Mouse (Mus musculus): ENCODE measurements around the gene Ccdc9. TPM values are rescaled to one million over a fixed set of nuclear protein-coding genes. Genes with fewer than 3 reads are reported as not detected.
A peak's percentile ranks its signal among the peaks of the same experiment; 100 is the strongest.

Gene Ccdc9
- polyA plus RNA-seq, 1 experiment from 2014 or later: 18.2 TPM

GRCm38 (mm10) chr7:16296766-16297390, 10.3 kb upstream of the Ccdc9 start:
- Histone ChIP-seq H3K36me3 (ENCODE audit: control insufficient read depth, insufficient read depth, low read length) (no peaks in the 10 kb centered on the region), H3K4me2 (replicated peaks; ENCODE audit: low read depth, low read length) (peak overlapping the region; percentile 54), H3K9me3 (ENCODE audit: control insufficient read depth, low read length) (no peaks in the 10 kb centered on the region), H3K9ac (ENCODE audit: low read depth, low read length) (0 out of 2 replicates have a peak overlapping the region, but pooled peaks have one; percentile 23), H3K27ac (ENCODE audit: low read depth, low read length) (no peak overlapping the region), H3K4me3 (ENCODE audit: low read depth, low read length) (peak overlapping the region; percentile 27; the same call in 1 of the 2 replicates), H3K27me3 (ENCODE audit: control insufficient read depth, insufficient read depth, low read length) (no peaks in the 10 kb centered on the region), H3K4me1 (replicated peaks; ENCODE audit: control insufficient read depth, insufficient read depth, low read length) (peaks cover 6% of the 10 kb centered on the region)
- 2% methylated on average over 22 of the region's 22 CpGs for WGBS
- ATAC-seq (ENCODE audit: low FRiP score): no peak
- peak; percentile 88 for DNase-seq (ENCODE audit: low spot score)

DNA sequence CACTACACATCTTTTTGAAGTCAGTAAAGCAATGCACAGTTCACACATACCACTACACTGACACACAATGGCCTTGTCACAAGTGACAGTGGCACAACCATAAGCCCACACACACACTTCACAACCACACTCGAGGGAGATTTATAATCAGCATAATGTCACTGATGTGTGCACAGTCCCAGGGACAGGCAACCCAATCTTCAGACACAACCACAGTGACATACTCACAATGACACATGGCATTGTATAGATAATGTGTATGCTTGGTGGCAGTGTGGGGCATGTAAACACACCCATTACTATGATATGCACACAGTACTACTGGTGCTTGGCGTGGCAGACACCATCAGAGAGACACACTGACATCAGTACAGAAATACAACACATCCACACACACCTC, 9.6 kb upstream of the Ccdc9 start:
- ATAC-seq (ENCODE audit: low FRiP score) (no peak), DNase-seq (ENCODE audit: low spot score) (no peak)
- H3K9ac ChIP-seq (ENCODE audit: low read depth, low read length): no peak overlapping the region
- WGBS: 34% methylated on average over 2 of the region's 2 CpGs
- H3K4me3 ChIP-seq (ENCODE audit: low read depth, low read length): no peak overlapping the region
- no peaks in the 10 kb centered on the region for H3K27me3 ChIP-seq (ENCODE audit: control insufficient read depth, insufficient read depth, low read length)
- H3K9me3 ChIP-seq (ENCODE audit: control insufficient read depth, low read length): no peaks in the 10 kb centered on the region
- H3K36me3 ChIP-seq (ENCODE audit: control insufficient read depth, insufficient read depth, low read length): no peaks in the 10 kb centered on the region
- no peak overlapping the region for H3K4me2 ChIP-seq (replicated peaks; ENCODE audit: low read depth, low read length)
- peaks cover 6% of the 10 kb centered on the region for H3K4me1 ChIP-seq (replicated peaks; ENCODE audit: control insufficient read depth, insufficient read depth, low read length)
- no peak overlapping the region for H3K27ac ChIP-seq (ENCODE audit: low read depth, low read length)

DNA sequence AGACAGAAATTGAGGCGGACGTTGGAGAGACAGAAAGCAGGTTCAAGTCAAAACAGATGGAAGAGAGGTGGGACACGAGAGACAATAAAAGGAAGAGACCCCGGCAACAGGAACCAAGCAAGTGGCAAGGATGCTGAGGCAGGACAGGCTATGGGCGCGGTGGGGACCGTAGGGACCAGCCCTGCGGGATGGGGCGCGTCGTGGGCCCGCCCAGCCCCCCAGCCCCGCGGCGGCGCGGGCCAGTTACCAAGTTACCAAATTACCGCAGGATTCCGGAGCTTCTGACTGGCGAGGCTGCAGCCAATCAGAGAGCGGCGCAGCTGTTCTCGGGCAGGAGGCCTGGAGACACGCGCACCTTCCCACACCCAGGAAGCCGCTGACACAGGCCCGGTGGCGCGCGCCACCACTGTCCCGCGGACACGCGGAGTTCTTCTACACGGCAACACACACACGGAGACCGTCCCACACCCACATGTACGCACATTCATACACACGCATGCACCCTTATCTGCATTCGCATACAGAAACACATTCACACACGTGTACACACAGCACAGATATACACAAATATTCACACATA, 8.8 kb upstream of the Ccdc9 start:
- Histone ChIP-seq H3K9me3 (ENCODE audit: control insufficient read depth, low read length) (no peaks in the 10 kb centered on the region), H3K4me2 (replicated peaks; ENCODE audit: low read depth, low read length) (peak overlapping the region; percentile 47), H3K4me3 (ENCODE audit: low read depth, low read length) (peak overlapping the region; percentile 29), H3K27ac (ENCODE audit: low read depth, low read length) (peak overlapping the region; percentile 68), H3K27me3 (ENCODE audit: control insufficient read depth, insufficient read depth, low read length) (no peaks in the 10 kb centered on the region), H3K4me1 (replicated peaks; ENCODE audit: control insufficient read depth, insufficient read depth, low read length) (peaks cover 6% of the 10 kb centered on the region), H3K36me3 (ENCODE audit: control insufficient read depth, insufficient read depth, low read length) (no peaks in the 10 kb centered on the region), H3K9ac (ENCODE audit: low read depth, low read length) (peak overlapping the region; percentile 25; the same call in 1 of the 2 replicates)
- ATAC-seq (ENCODE audit: low FRiP score): peak; percentile 50
- WGBS: 2% methylated on average over 41 of the region's 41 CpGs
- DNase-seq (ENCODE audit: low spot score): peak; percentile 76

DNA sequence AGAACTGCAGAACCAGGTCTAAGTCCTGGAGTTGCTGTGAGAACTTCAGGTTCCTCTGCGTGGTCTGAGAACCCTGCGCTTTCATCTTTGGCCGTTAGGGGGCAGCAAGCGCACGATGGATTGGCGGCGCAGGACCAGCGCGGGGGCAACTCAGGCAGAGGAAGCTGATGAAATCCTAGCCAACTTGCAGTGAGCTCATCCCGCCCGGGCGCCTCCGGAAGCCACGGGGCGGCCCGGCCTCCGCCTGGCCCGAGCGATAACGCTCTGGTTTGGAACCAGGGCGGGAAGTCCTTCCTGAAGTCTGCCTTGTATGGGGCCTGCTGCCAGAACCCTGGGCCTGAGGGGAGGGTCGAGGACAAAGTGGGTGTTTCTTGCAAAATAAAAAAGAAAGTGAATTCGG, 8.2 kb upstream of the Ccdc9 start:
- Histone ChIP-seq H3K4me3 (ENCODE audit: low read depth, low read length) (peak overlapping the region; percentile 29), H3K36me3 (ENCODE audit: control insufficient read depth, insufficient read depth, low read length) (no peaks in the 10 kb centered on the region), H3K27me3 (ENCODE audit: control insufficient read depth, insufficient read depth, low read length) (no peaks in the 10 kb centered on the region), H3K27ac (ENCODE audit: low read depth, low read length) (peak overlapping the region; percentile 68), H3K9me3 (ENCODE audit: control insufficient read depth, low read length) (no peaks in the 10 kb centered on the region), H3K4me2 (replicated peaks; ENCODE audit: low read depth, low read length) (peak overlapping the region; percentile 47), H3K4me1 (replicated peaks; ENCODE audit: control insufficient read depth, insufficient read depth, low read length) (peaks cover 6% of the 10 kb centered on the region), H3K9ac (ENCODE audit: low read depth, low read length) (peak overlapping the region; percentile 25; the same call in 1 of the 2 replicates)
- ATAC-seq (ENCODE audit: low FRiP score) (peak; percentile 76), DNase-seq (ENCODE audit: low spot score) (peak; percentile 98)
- under 1% methylated on average over 23 of the region's 23 CpGs for WGBS

DNA sequence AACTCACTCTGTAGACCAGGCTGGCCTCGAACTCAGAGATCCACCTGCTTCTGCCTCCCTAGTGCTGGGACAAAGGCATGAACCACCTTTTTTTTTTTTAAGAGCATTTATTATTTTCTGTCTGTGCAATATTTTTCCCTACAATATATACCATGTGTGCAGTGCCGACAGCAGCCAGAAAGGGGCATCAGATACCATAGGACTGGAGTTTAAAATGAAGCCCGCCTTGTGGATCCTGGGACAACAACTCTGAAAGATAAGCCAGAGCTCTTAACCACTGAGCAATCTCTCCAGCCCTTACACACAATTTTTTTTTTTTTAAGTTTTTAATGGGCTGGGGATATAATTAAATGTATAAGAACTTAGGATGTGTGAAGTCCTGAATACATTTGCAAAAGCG, 7.8 kb upstream of the Ccdc9 start:
- ATAC-seq (ENCODE audit: low FRiP score): no peak
- H3K4me2 ChIP-seq (replicated peaks; ENCODE audit: low read depth, low read length): no peak overlapping the region; the same call in 1 of the 2 replicates

DNA sequence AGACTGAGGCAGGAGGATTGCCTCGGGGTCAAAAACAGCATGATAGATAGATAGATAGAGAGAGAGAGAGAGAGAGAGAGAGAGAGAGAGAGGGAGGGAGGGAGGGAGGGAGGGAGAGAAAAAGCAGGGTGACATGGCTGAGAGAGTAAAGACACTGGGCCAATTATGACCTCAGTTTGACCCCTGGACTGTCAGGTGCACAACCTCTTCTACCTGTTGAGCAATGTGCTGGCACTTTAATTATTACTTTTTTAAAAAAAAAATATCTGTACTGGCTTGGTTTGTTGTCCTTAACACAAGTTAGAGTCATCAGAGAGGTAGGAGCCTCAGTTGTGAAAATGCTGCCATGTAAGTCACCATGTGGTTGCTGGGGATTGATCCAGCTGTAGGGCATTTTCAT, 1.2 kb upstream of the Ccdc9 start:
- Histone ChIP-seq H3K4me3 (ENCODE audit: low read depth, low read length) (no peak overlapping the region), H3K27me3 (ENCODE audit: control insufficient read depth, insufficient read depth, low read length) (no peaks in the 10 kb centered on the region), H3K27ac (ENCODE audit: low read depth, low read length) (no peak overlapping the region), H3K9me3 (ENCODE audit: control insufficient read depth, low read length) (no peaks in the 10 kb centered on the region), H3K36me3 (ENCODE audit: control insufficient read depth, insufficient read depth, low read length) (0 out of 2 replicates have a peak, but pooled peaks cover 4% of the 10 kb centered on the region), H3K4me2 (replicated peaks; ENCODE audit: low read depth, low read length) (no peak overlapping the region), H3K4me1 (replicated peaks; ENCODE audit: control insufficient read depth, insufficient read depth, low read length) (no peaks in the 10 kb centered on the region; the same call in 1 of the 2 replicates), H3K9ac (ENCODE audit: low read depth, low read length) (no peak overlapping the region)
- DNase-seq (ENCODE audit: low spot score) (no peak), ATAC-seq (ENCODE audit: low FRiP score) (no peak)
- 65% methylated on average over 1 of the region's 1 CpGs for WGBS

More for the DNA sequence above, 7.8 kb upstream of the Ccdc9 start:
- WGBS: 33% methylated on average over 4 of the region's 4 CpGs
- Histone ChIP-seq H3K9me3 (ENCODE audit: control insufficient read depth, low read length) (no peaks in the 10 kb centered on the region), H3K36me3 (ENCODE audit: control insufficient read depth, insufficient read depth, low read length) (no peaks in the 10 kb centered on the region), H3K9ac (ENCODE audit: low read depth, low read length) (no peak overlapping the region), H3K4me3 (ENCODE audit: low read depth, low read length) (no peak overlapping the region), H3K4me1 (replicated peaks; ENCODE audit: control insufficient read depth, insufficient read depth, low read length) (peaks cover 6% of the 10 kb centered on the region), H3K27ac (ENCODE audit: low read depth, low read length) (no peak overlapping the region), H3K27me3 (ENCODE audit: control insufficient read depth, insufficient read depth, low read length) (no peaks in the 10 kb centered on the region)
- DNase-seq (ENCODE audit: low spot score): peak; percentile 47

DNA sequence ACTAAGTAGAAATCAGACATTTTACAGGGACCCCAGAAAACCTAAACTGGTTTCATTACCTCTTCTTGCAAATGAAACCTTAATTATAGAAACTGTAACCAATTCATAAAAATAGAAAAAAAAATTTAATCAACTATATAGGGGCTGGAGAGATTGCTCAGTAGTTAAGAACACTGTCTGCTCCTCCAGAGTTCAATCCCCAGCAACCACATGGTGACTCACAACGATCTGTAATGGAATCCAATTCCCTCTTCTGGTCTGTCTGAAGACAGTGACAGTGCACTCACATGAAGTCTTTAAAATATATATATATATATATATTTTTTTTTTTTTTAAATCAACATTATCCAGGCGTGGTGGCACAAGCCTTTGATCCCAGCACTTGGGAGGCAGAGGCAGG, 421 bp upstream of the Ccdc9 start:
- DNase-seq (ENCODE audit: low spot score) (no peak), ATAC-seq (ENCODE audit: low FRiP score) (no peak)
- H3K27ac ChIP-seq (ENCODE audit: low read depth, low read length): no peak overlapping the region
- H3K4me2 ChIP-seq (replicated peaks; ENCODE audit: low read depth, low read length): peak overlapping the region; percentile 51
- no peaks in the 10 kb centered on the region for H3K27me3 ChIP-seq (ENCODE audit: control insufficient read depth, insufficient read depth, low read length)
- 0 out of 2 replicates have a peak, but pooled peaks cover 4% of the 10 kb centered on the region for H3K36me3 ChIP-seq (ENCODE audit: control insufficient read depth, insufficient read depth, low read length)
- no peaks in the 10 kb centered on the region for H3K9me3 ChIP-seq (ENCODE audit: control insufficient read depth, low read length)
- H3K4me3 ChIP-seq (ENCODE audit: low read depth, low read length): peak overlapping the region; percentile 72
- 85% methylated on average over 2 of the region's 2 CpGs for WGBS
- no peaks in the 10 kb centered on the region; the same call in 1 of the 2 replicates for H3K4me1 ChIP-seq (replicated peaks; ENCODE audit: control insufficient read depth, insufficient read depth, low read length)
- H3K9ac ChIP-seq (ENCODE audit: low read depth, low read length): 0 out of 2 replicates have a peak overlapping the region, but pooled peaks have one; percentile 73

- Histone ChIP-seq H3K27me3 (ENCODE audit: control insufficient read depth, insufficient read depth, low read length) (no peaks in the 10 kb centered on the region), H3K9me3 (ENCODE audit: control insufficient read depth, low read length) (no peaks in the 10 kb centered on the region), H3K4me1 (replicated peaks; ENCODE audit: control insufficient read depth, insufficient read depth, low read length) (no peaks in the 10 kb centered on the region; the same call in 1 of the 2 replicates), H3K9ac (ENCODE audit: low read depth, low read length) (no peak overlapping the region), H3K4me2 (replicated peaks; ENCODE audit: low read depth, low read length) (peak overlapping the region; percentile 51), H3K36me3 (ENCODE audit: control insufficient read depth, insufficient read depth, low read length) (0 out of 2 replicates have a peak, but pooled peaks cover 4% of the 10 kb centered on the region), H3K27ac (ENCODE audit: low read depth, low read length) (no peak overlapping the region), H3K4me3 (ENCODE audit: low read depth, low read length) (peak overlapping the region; percentile 72)
- ATAC-seq (ENCODE audit: low FRiP score): peak; percentile 65
- DNase-seq (ENCODE audit: low spot score): peak; percentile 39
- 4% methylated on average over 14 of the region's 14 CpGs for WGBS
Measured at GRCm38 (mm10) chr7:16285450-16286025, 1.1 kb downstream of the Ccdc9 start.

All from hindbrain, embryonic 11.5 days (tissue).